Mouse (Mus musculus) embryonic fibroblast, embryonic 13.5 days (primary cell): ENCODE measurements around the gene Lrrc17.

Source experiments
- CTCF ChIP-seq: IDR thresholded peaks from 2 replicates; pipeline ENCODE4 v1.5.1; 2011; ENCODE audit warnings: mild to moderate bottlenecking, control low read depth, low read length, moderate library complexity, borderline replicate concordance; ENCODE audit not compliant: insufficient read depth
- POLR2A ChIP-seq: IDR thresholded peaks from 2 replicates; pipeline ENCODE4 v1.6.1; 2011; ENCODE audit warnings: low read depth, mild to moderate bottlenecking, control low read depth, low read length, moderate library complexity

DNA sequence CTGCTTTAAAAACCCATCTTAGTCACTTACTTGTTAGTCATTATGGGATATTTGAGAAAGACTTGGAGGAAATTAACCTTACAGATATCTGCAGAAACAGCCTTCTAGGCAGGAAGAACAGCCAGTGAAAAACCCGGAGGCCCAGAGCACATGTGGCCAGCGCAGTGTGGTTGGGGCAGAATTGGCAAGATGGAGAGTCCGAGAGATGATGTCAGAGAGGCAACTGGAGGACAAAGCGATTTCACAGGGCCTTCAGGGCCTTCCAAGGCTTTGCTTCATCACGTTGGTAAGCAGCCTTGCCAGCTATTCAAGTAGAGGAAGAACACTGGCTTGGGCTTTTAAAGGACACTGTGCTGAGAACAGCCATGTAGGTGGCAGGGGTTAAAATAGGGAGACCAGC, 10.4 kb upstream of the Lrrc17 start:
- TF ChIP-seq POLR2A (no peak), CTCF (no peak)
